Mouse (Mus musculus) MN1 (cell line): ENCODE measurements at regions not wholly inside any gene's neighbourhood (a gene's known extent, or its start where the extent isn't known, plus 50 kb on each side); places are given as distances from the start of the nearest gene placed in this dataset.

Experiments
- DNase-seq: peaks from one replicate; pipeline ENCODE4 v3.0.0-alpha.2; 2016; ENCODE audit warnings: low spot score

GRCm38 (mm10) chr1:121618550-121618949, 50.8 kb upstream of the Ddx18 start:
- no peak for DNase-seq
